Mouse (Mus musculus) megakaryocyte, adult 5-6 weeks (primary cell): ENCODE data around the gene Nek1. TPM values are rescaled to one million over a fixed set of nuclear protein-coding genes. Genes with fewer than 3 reads are reported as not detected.

Experiments used
- ATAC-seq: 2 replicates; pipeline ENCODE4 v1.8.0; 2016; ENCODE audit warnings: mild to moderate bottlenecking, inconsistent platforms; ENCODE audit not compliant: poor library complexity, severe bottlenecking
- total RNA-seq, 2 experiments: library from RNA; stranded (forward) in 1 of 2; stranded (reverse) in 1 of 2; fragments of 153-499, 151-499 nt in 1 of 2; fragments of 221-1000, 200-1000 nt in 1 of 2; gene quantifications; 2 replicates each; pipeline versions ENCODE4 v1.2.3 to v1.2.4; 2015 to 2017

Nek1 gene
- total RNA-seq, 2 experiments from 2014 or later, result 4.4 to 6.4 TPM

DNA sequence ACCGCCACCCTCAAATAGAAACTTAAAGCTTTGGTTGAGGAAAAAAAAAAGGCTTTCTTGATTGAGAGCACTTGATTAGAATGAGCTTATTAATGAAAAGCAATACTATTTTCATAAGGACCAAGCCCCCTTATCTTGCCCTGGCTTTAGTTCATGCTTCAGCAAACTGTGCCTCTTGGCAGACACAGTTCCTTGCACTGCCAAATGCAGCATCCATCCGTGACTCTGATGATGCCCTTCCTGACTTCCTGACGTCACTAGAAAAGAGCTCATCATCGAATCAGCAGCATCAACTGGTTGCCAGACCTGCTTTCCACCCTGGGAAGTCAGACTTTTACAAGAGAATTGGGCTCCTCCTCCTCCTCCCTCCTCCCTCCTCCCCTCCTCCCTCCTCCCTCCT, 157.6 kb downstream of the Nek1 start:
- no peak for ATAC-seq

DNA sequence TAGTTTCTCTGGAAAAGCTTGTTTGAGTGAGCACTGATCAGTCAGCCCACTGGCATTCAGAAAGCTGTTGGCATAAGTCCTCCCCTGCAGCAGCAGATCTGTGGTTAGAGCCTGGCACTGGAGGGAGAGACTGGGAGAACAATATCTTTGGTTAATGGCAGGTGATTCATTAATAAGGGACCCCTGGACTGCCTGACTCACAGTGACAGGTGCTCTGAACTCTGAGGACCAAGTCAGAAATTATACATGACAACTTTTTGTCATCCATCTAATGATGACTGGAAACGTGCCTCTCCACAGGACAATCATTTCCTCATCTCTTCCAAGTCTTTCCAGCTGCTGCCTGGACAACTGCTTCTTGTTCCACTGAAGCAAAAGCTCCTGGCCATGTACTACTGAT, 163.4 kb downstream of the Nek1 start:
- no peak for ATAC-seq

DNA sequence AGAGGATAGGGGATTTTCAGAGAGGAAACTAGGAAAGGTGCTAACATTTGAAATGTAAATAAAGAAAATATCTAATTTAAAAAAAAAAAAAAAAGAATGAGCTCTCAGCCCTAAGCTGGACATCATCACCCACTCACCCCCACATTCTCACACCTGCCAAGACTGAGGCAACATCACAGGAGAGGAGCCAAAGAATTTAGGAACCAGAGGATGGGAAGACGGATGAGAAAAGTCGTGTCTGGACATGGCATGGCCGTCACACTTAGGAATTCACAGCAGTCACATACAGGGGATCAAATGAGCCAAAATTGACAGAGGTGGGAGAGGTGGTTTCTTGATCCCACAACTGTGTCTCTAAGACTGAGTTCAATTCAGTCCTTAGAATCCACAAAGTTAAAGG, 165.5 kb downstream of the Nek1 start:
- no peak for ATAC-seq

- ATAC-seq, result no peak
These were observed 168.6 kb downstream of the Nek1 start for GRCm38 (mm10) chr8:61161461-61162185.

DNA sequence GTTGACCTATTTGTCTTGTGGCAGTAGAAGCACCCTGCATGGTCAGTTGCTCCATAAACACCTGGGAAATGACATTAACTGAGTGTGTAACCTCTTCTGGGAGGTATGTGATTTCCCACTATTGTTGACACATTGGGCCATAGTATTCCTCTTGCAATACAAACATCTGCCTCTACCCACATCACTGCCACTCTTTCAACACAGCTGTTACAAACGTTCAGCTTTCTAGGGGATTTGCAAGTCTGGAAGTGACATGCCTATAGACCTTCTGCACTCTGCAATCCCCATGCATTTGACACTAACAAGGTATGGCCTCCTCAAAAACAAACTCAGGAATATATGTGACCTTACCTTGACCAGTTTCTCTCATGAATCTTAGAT, 169.2 kb downstream of the Nek1 start:
- ATAC-seq, result no peak

GRCm38 (mm10) chr8:61171546-61171945, 178.6 kb downstream of the Nek1 start:
- ATAC-seq, result no peak

GRCm38 (mm10) chr8:61173921-61174492, 181.0 kb downstream of the Nek1 start:
- ATAC-seq, result no peak

GRCm38 (mm10) chr8:61175876-61176275, 182.9 kb downstream of the Nek1 start:
- ATAC-seq, result no peak

- ATAC-seq, result no peak
These were observed 184.9 kb downstream of the Nek1 start for GRCm38 (mm10) chr8:61177680-61178593.

DNA sequence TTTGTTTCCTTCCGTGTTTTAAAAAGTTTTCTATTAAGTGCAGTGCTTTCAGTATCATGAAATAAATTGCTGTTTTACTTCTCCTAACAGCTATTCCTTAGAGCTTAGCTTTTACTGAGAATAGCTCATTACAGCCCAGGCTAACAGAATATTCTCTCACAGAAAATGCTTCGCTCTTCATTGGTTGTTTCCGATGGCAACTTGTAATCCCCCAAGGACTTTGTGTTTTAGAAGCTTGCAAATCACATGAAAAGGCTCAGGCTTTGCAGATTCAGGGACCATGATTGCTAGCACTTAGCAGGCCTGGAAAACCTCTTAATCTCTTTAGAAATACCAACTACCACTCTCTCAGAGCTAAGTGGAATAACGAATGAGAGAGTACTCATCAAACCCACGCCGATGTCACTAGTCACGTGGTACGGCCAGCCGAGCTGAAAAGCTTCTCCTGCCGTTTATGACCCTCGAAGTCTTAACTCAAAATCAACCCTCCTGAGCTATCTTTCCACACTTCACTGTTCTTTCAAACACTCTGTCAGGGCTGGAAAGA, 185.7 kb downstream of the Nek1 start:
- ATAC-seq, result no peak

Other genes starting within 250 kb of the Nek1 start
- 123 and 134 TPM in 2 replicates for gene Hpf1, start 102.8 kb upstream of the Nek1 start, total RNA-seq (2015)
- gene Hpf1, start 102.8 kb upstream of the Nek1 start, total RNA-seq (2017), result 87.3 and 104 TPM in 2 replicates
- 16.4 and 17.9 TPM in 2 replicates for gene Clcn3, start 9.9 kb upstream of the Nek1 start, total RNA-seq (2015)
- gene Clcn3, start 9.9 kb upstream of the Nek1 start, total RNA-seq (2017), result 21.1 and 26.0 TPM in 2 replicates
- gene Sh3rf1, start 230.7 kb downstream of the Nek1 start, total RNA-seq (2015), result 2.7 TPM in 2 replicates
- gene Sh3rf1, start 230.7 kb downstream of the Nek1 start, total RNA-seq (2017), result 1.8 and 2.6 TPM in 2 replicates